Mouse (Mus musculus): ENCODE data around the gene Abca12.

- TF ChIP-seq CTCF (IDR thresholded peaks at IDR 0.05) (no peak), EP300 (IDR thresholded peaks at IDR 0.05) (no peak)
Measured at GRCm38 (mm10) chr1:71342861-71343554, 71.7 kb downstream of the Abca12 start.
